In the genomic region with DNA sequence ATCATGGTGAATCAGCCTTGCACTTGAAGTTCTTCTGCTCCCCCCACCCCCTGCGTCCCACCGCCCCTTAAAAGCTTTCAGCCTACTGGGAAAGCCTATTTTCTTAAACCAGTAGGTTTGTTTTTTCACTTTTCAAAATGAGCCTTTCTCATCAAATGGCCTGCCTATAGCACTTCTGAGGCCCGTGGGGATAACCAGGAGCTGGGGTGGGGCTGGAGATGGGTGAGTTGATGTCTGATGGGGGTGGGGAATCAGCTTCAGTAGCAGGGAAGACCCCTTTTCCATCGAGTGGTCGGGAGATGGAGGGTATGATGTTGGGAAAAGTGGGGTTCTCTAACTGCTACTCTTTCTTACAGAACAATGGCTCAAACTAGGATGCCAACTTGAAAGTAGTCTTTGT, we compare ENCODE assay signal across 11 mouse cellular contexts. TPM values are rescaled to one million over a fixed set of nuclear protein-coding genes. Genes with fewer than 3 reads are reported as not detected.
DNase-seq lines count a peak whose midpoint lies in the region; ATAC-seq and TF ChIP-seq lines count a peak whose summit lies in the region.
"Had no signal": no experiment of that assay in that cellular context is flagged by ENCODE, and none has a peak within 500 bp of the region (broad histone marks: within the 10 kb centered on the region; RNA-seq: fewer than 3 reads in every experiment).

No protein-coding gene starts in this region.

- intact Hi-C loops in left cerebral cortex, adult 2 months (cut with DNase I): no loop called here

- DNase-seq in kidney, adult 2 months: no peak
- no peak for DNase-seq in left cerebral cortex, adult 2 months (ENCODE audit: extremely low spot score in 1 of 2, low spot score in 2 of 2)
- DNase-seq in thymus, postnatal 25 days: no peak
- no peak for DNase-seq in ovary, postnatal 36 days (ENCODE audit: low spot score)
- DNase-seq: kidney, postnatal 10 days; lung, postnatal 36 days had no signal

- peaks cover 4% of the 10 kb centered on the region; the same call in 1 of the 2 replicates for H3K27me3 ChIP-seq in kidney, embryonic 14.5 days (ENCODE audit: control insufficient read depth, insufficient read depth, low read length)
- H3K27me3 ChIP-seq in kidney, adult 2 months (replicated peaks; ENCODE audit: control insufficient read depth, insufficient read depth, low read length): no peaks in the 10 kb centered on the region
- H3K27me3 ChIP-seq in forebrain, embryonic 12.5 days: peaks cover 51% of the 10 kb centered on the region
- H3K27me3 ChIP-seq in intestine, postnatal 0 days (replicated peaks; ENCODE audit: control insufficient read depth, insufficient read depth, low read length): no peaks in the 10 kb centered on the region
- H3K27me3 ChIP-seq in myocyte (ENCODE audit: control insufficient read depth, insufficient read depth, insufficient read length): no peaks in the 10 kb centered on the region

- H3K36me3 ChIP-seq in kidney, embryonic 14.5 days (ENCODE audit: control insufficient read depth, insufficient read depth, low read length): no peaks in the 10 kb centered on the region
- no peaks in the 10 kb centered on the region for H3K36me3 ChIP-seq in kidney, adult 2 months (ENCODE audit: control insufficient read depth, insufficient read depth, low read length)
- no peaks in the 10 kb centered on the region for H3K36me3 ChIP-seq in forebrain, embryonic 12.5 days (replicated peaks)
- no peaks in the 10 kb centered on the region for H3K36me3 ChIP-seq in intestine, postnatal 0 days (ENCODE audit: control insufficient read depth, insufficient read depth)
- H3K36me3 ChIP-seq in myocyte (ENCODE audit: control insufficient read depth, insufficient read depth): no peaks in the 10 kb centered on the region

- peaks cover 20% of the 10 kb centered on the region; the same call in 1 of the 2 replicates for H3K4me1 ChIP-seq in kidney, embryonic 14.5 days (ENCODE audit: control insufficient read depth, insufficient read depth, low read length)
- H3K4me1 ChIP-seq in kidney, adult 2 months (ENCODE audit: control insufficient read depth, insufficient read depth, low read length): 0 out of 2 replicates have a peak, but pooled peaks cover 8% of the 10 kb centered on the region
- peaks cover 38% of the 10 kb centered on the region for H3K4me1 ChIP-seq in forebrain, embryonic 12.5 days
- 0 out of 2 replicates have a peak, but pooled peaks cover 12% of the 10 kb centered on the region for H3K4me1 ChIP-seq in intestine, postnatal 0 days (replicated peaks; ENCODE audit: control insufficient read depth, insufficient read depth, low read length)

- H3K9ac ChIP-seq in kidney, embryonic 14.5 days (ENCODE audit: low read depth, low read length): no peak overlapping the region
- no peak overlapping the region for H3K9ac ChIP-seq in forebrain, embryonic 12.5 days
- H3K9ac ChIP-seq in intestine, postnatal 0 days (ENCODE audit: low read depth, low read length): no peak overlapping the region

- no peak for TF ChIP-seq POLR2A in kidney, adult 2 months (IDR thresholded peaks at IDR 0.05; ENCODE audit: low read depth, low read length)
- TF ChIP-seq POLR2A in myocyte (IDR thresholded peaks at IDR 0.05; ENCODE audit: insufficient read length, low read depth): no peak

- peak overlapping the region; percentile 95 for H3K4me2 ChIP-seq in kidney, embryonic 14.5 days (replicated peaks; ENCODE audit: low read depth, low read length)
- H3K4me2 ChIP-seq in forebrain, embryonic 12.5 days: peak overlapping the region; percentile 91
- 0 out of 2 replicates have a peak overlapping the region, but pooled peaks have one; percentile 95 for H3K4me2 ChIP-seq in intestine, postnatal 0 days (replicated peaks; ENCODE audit: low read depth)
- H3K4me2 ChIP-seq in myocyte (ENCODE audit: low read depth): peak overlapping the region; percentile 99

- no peak overlapping the region; the same call in 1 of the 2 replicates for H3K4me3 ChIP-seq in kidney, embryonic 14.5 days (ENCODE audit: low read length)
- H3K4me3 ChIP-seq in kidney, adult 2 months (ENCODE audit: insufficient read depth, low read depth, low read length): no peak overlapping the region
- 0 out of 2 replicates have a peak overlapping the region, but pooled peaks have one; percentile 79 for H3K4me3 ChIP-seq in forebrain, embryonic 12.5 days (replicated peaks)
- no peak overlapping the region for H3K4me3 ChIP-seq in intestine, postnatal 0 days (ENCODE audit: low read depth, low read length)
- peak overlapping the region; percentile 40 for H3K4me3 ChIP-seq in myocyte
- H3K4me3 ChIP-seq in left cerebral cortex, adult 2 months: no peak overlapping the region; the same call in 1 of the 2 replicates

- ATAC-seq in kidney, embryonic 14.5 days (ENCODE audit: low FRiP score, low TSS enrichment): no peak
- ATAC-seq in forebrain, embryonic 12.5 days (ENCODE audit: low FRiP score): no peak
- ATAC-seq in intestine, postnatal 0 days: no peak

- TF ChIP-seq CTCF in kidney, adult 2 months (conservative IDR thresholded peaks at IDR 0.05; ENCODE audit: insufficient read depth, insufficient read length, low read depth, low read length): no peak
- TF ChIP-seq CTCF in intestine, postnatal 0 days (IDR thresholded peaks at IDR 0.05; ENCODE audit: low read depth): no peak
- no peak for TF ChIP-seq CTCF in left cerebral cortex, adult 2 months (IDR thresholded peaks at IDR 0.05)

- no peak overlapping the region for H3ac ChIP-seq in myocyte (ENCODE audit: control insufficient read depth, insufficient read length)

- H3K9me3 ChIP-seq in kidney, embryonic 14.5 days (ENCODE audit: control insufficient read depth, low read length): no peaks in the 10 kb centered on the region
- no peaks in the 10 kb centered on the region for H3K9me3 ChIP-seq in forebrain, embryonic 12.5 days
- no peaks in the 10 kb centered on the region for H3K9me3 ChIP-seq in intestine, postnatal 0 days (ENCODE audit: control insufficient read depth)

- H3K79me2 ChIP-seq in myocyte (ENCODE audit: control insufficient read depth, insufficient read depth): no peaks in the 10 kb centered on the region

- no peak overlapping the region for H3K27ac ChIP-seq in kidney, embryonic 14.5 days (ENCODE audit: low read depth, low read length)
- no peak overlapping the region for H3K27ac ChIP-seq in kidney, adult 2 months (ENCODE audit: insufficient read depth, low read depth, low read length)
- no peak overlapping the region for H3K27ac ChIP-seq in forebrain, embryonic 12.5 days
- no peak overlapping the region for H3K27ac ChIP-seq in intestine, postnatal 0 days (ENCODE audit: low read depth, low read length)
- H3K27ac ChIP-seq in left cerebral cortex, adult 2 months: no peak overlapping the region

- 38% methylated on average over 5 of the region's 5 CpGs for WGBS in kidney, embryonic 14.5 days
- 59% methylated on average over 5 of the region's 5 CpGs for WGBS in kidney, adult 2 months
- 57% methylated on average over 5 of the region's 5 CpGs for WGBS in forebrain, embryonic 12.5 days
- WGBS in intestine, postnatal 0 days: 62% methylated on average over 5 of the region's 5 CpGs

TF ChIP-seq in myocyte, 11 proteins besides CTCF, POLR2A, EP300 and RAD21:
- no peak for TF ChIP-seq TCF12 (IDR thresholded peaks at IDR 0.05; ENCODE audit: insufficient read depth, poor library complexity, severe bottlenecking)

RNA-seq across cellular contexts. Expression of gene Hes7, which starts 3.4 kb away (rescaled TPM):
- 0.23 and 0.41 TPM in 2 replicates for polyA plus RNA-seq in kidney, embryonic 14.5 days (2014; fragmentation: Nextera tagmentation; extraction: Ambion mirVana)
- polyA plus RNA-seq in kidney, adult 2 months (2012; rRNA removed): 0.18 and 0.19 TPM in 2 replicates
- polyA plus RNA-seq in forebrain, embryonic 12.5 days (2016; fragmentation: Nextera tagmentation; extraction: Ambion mirVana): 0.31 and 0.43 TPM in 2 replicates
- 0.21 and 0.37 TPM in 2 replicates for polyA plus RNA-seq in intestine, postnatal 0 days (2015; fragmentation: Nextera tagmentation; extraction: Ambion mirVana)
- 0.28 TPM for polyA plus RNA-seq in myocyte (2012; fragmentation: generic; extraction: Trizol)
- under 1 TPM; 0.57 to 0.82 TPM for total RNA-seq in left cerebral cortex, adult 2 months (2021)
- total RNA-seq: ES-E14 had no signal

RNA-seq across cellular contexts. Expression of gene 9130213A22Rik, which starts 5.5 kb away (rescaled TPM):
- 0.11 and 0.43 TPM in 2 replicates for polyA plus RNA-seq in kidney, embryonic 14.5 days (2014; fragmentation: Nextera tagmentation; extraction: Ambion mirVana)
- 0.74 and 0.79 TPM in 2 replicates for polyA plus RNA-seq in kidney, adult 2 months (2012; rRNA removed)
- polyA plus RNA-seq in forebrain, embryonic 12.5 days (2016; fragmentation: Nextera tagmentation; extraction: Ambion mirVana): 0.11 TPM in 1 of 2 replicates, not detected in the other
- 0.12 and 0.37 TPM in 2 replicates for polyA plus RNA-seq in intestine, postnatal 0 days (2015; fragmentation: Nextera tagmentation; extraction: Ambion mirVana)
- 0.78 TPM for polyA plus RNA-seq in myocyte (2012; fragmentation: generic; extraction: Trizol)
- 1 to 10 TPM; 1.3 to 1.4 TPM for total RNA-seq in left cerebral cortex, adult 2 months (2021)
- total RNA-seq: ES-E14 had no signal

RNA-seq across cellular contexts. Expression of gene Aloxe3, which starts 8.9 kb away (rescaled TPM):
- polyA plus RNA-seq in kidney, embryonic 14.5 days (2014; fragmentation: Nextera tagmentation; extraction: Ambion mirVana): 0.54 and 1.1 TPM in 2 replicates
- 0.39 and 0.48 TPM in 2 replicates for polyA plus RNA-seq in kidney, adult 2 months (2012; rRNA removed)
- polyA plus RNA-seq in forebrain, embryonic 12.5 days (2016; fragmentation: Nextera tagmentation; extraction: Ambion mirVana): 0.19 and 0.55 TPM in 2 replicates
- polyA plus RNA-seq in intestine, postnatal 0 days (2015; fragmentation: Nextera tagmentation; extraction: Ambion mirVana): 0.31 and 0.82 TPM in 2 replicates
- 0.01 TPM for polyA plus RNA-seq in myocyte (2012; fragmentation: generic; extraction: Trizol)
- total RNA-seq in left cerebral cortex, adult 2 months (2021): 1 to 10 TPM; 6.5 TPM

RNA-seq across cellular contexts. Expression of gene Per1, which starts 21.8 kb away (rescaled TPM):
- 6.1 and 8.9 TPM in 2 replicates for polyA plus RNA-seq in kidney, embryonic 14.5 days (2014; fragmentation: Nextera tagmentation; extraction: Ambion mirVana)
- 13.5 and 14.7 TPM in 2 replicates for polyA plus RNA-seq in kidney, adult 2 months (2012; rRNA removed)
- polyA plus RNA-seq in forebrain, embryonic 12.5 days (2016; fragmentation: Nextera tagmentation; extraction: Ambion mirVana): 7.8 and 12.3 TPM in 2 replicates
- 7.2 and 11.3 TPM in 2 replicates for polyA plus RNA-seq in intestine, postnatal 0 days (2015; fragmentation: Nextera tagmentation; extraction: Ambion mirVana)
- 8.9 TPM for polyA plus RNA-seq in myocyte (2012; fragmentation: generic; extraction: Trizol)
- 100 to 1,000 TPM; 114 to 185 TPM for total RNA-seq in left cerebral cortex, adult 2 months (2021)

RNA-seq across cellular contexts. Expression of gene Vamp2, which starts 28.6 kb away (rescaled TPM):
- polyA plus RNA-seq in kidney, embryonic 14.5 days (2014; fragmentation: Nextera tagmentation; extraction: Ambion mirVana): 57.5 and 86.5 TPM in 2 replicates
- polyA plus RNA-seq in kidney, adult 2 months (2012; rRNA removed): 102 and 106 TPM in 2 replicates
- polyA plus RNA-seq in forebrain, embryonic 12.5 days (2016; fragmentation: Nextera tagmentation; extraction: Ambion mirVana): 103 and 121 TPM in 2 replicates
- 45.3 and 50.3 TPM in 2 replicates for polyA plus RNA-seq in intestine, postnatal 0 days (2015; fragmentation: Nextera tagmentation; extraction: Ambion mirVana)
- polyA plus RNA-seq in myocyte (2012; fragmentation: generic; extraction: Trizol): 51.8 TPM
- 1,000 to 10,000 TPM; 1,115 to 1,119 TPM for total RNA-seq in left cerebral cortex, adult 2 months (2021)

Comparison
In these comparisons a context has a peak if more than half of its experiments do, and no peak if none do; other contexts are left out.
1. H3K4me3 ChIP-seq: peak in forebrain, embryonic 12.5 days (single experiment) and myocyte (single experiment); none in kidney, embryonic 14.5 days (single experiment), kidney, adult 2 months (single experiment), intestine, postnatal 0 days (single experiment) and left cerebral cortex, adult 2 months (single experiment).
2. Peak in every context shown above with its lines, with median percentiles within 50 percentile points of each other: H3K4me2 ChIP-seq.